Mouse (Mus musculus): ENCODE results near the gene Zbtb16.

- TF ChIP-seq CTCF (IDR thresholded peaks at IDR 0.05; ENCODE audit: low read depth, low read length) = no peak
- TF ChIP-seq POLR2A (IDR thresholded peaks at IDR 0.05; ENCODE audit: extremely low read depth, insufficient read depth, low read length) = no peak
Observed at GRCm38 (mm10) chr9:48795740-48796139, 40.3 kb downstream of the Zbtb16 start.
